Mouse (Mus musculus): ENCODE data around the gene Susd3. TPM values are rescaled to one million over a fixed set of nuclear protein-coding genes. Genes with fewer than 3 reads are reported as not detected.

Gene Susd3
- polyA plus RNA-seq, 1 experiment from 2014 or later, result 1.8 TPM

DNA sequence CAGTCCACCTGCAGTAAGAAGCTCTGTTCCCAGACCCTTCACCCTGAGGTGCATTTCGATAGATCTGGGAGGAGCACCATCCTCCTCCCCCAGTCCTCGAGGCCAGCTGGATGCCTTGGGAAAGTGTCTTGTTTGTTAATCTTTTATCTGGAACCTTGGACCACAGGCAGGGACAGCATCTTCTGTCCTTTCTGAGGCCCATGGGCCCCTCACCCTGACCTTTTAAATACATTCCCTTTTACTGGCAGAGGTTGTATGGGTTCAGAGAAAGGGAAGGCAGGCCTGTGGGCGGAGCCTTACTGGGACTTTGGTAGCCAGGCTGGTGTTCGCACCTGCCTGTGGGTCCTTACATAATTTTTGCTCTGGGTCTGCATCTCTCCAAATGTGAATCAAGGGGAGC, 3.3 kb downstream of the Susd3 start:
- H3K4me3 ChIP-seq, result no peak overlapping the region
- no peak overlapping the region for H3K4me2 ChIP-seq (replicated peaks)
- H3K36me3 ChIP-seq, result no peaks in the 10 kb centered on the region
- no peaks in the 10 kb centered on the region for H3K9me3 ChIP-seq
- H3K27ac ChIP-seq, result no peak overlapping the region
- peaks cover 10% of the 10 kb centered on the region; the same call in 1 of the 2 replicates for H3K4me1 ChIP-seq
- H3K9ac ChIP-seq, result no peak overlapping the region
- H3K27me3 ChIP-seq, result peaks cover 52% of the 10 kb centered on the region
- 65% methylated on average over 4 of the region's 4 CpGs for WGBS
- ATAC-seq (ENCODE audit: low FRiP score, low read depth), result no peak

GRCm38 (mm10) chr13:49243492-49243891, 5.0 kb downstream of the Susd3 start:
- ATAC-seq (ENCODE audit: low FRiP score, low read depth), result no peak
- Histone ChIP-seq H3K36me3 (no peaks in the 10 kb centered on the region), H3K27me3 (peaks cover 38% of the 10 kb centered on the region), H3K27ac (no peak overlapping the region), H3K4me2 (replicated peaks) (no peak overlapping the region), H3K9me3 (no peaks in the 10 kb centered on the region), H3K4me3 (no peak overlapping the region), H3K9ac (no peak overlapping the region), H3K4me1 (peaks cover 10% of the 10 kb centered on the region; the same call in 1 of the 2 replicates)
- 94% methylated on average over 2 of the region's 2 CpGs for WGBS

- H3K9me3 ChIP-seq, result no peaks in the 10 kb centered on the region
- no peak for ATAC-seq (ENCODE audit: low FRiP score, low read depth)
- H3K36me3 ChIP-seq, result no peaks in the 10 kb centered on the region
These were observed 6.0 kb downstream of the Susd3 start for GRCm38 (mm10) chr13:49242321-49243065.

DNA sequence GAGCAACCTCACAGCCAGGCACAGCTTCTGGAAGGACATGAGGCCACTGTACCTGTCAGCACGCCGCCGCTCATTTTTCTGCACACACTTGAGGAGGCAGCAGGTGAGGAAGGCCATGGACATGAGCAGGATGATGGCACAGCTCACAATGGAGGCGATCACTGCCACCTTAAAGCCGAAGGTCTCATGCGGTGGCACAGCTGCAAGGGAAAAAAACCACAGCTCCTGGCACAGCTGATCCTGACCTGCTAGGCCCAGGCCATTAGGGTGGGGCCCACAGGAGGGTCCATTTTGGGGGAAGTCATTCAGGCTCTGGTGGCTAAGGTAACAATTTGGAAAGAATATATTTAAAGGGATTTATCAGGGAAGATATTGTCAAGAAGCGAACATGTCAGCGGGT, 9.8 kb downstream of the Susd3 start:
- Histone ChIP-seq H3K9me3 (no peaks in the 10 kb centered on the region), H3K4me2 (replicated peaks) (no peak overlapping the region), H3K27ac (no peak overlapping the region), H3K4me3 (no peak overlapping the region), H3K4me1 (no peaks in the 10 kb centered on the region), H3K9ac (no peak overlapping the region), H3K36me3 (no peaks in the 10 kb centered on the region), H3K27me3 (no peaks in the 10 kb centered on the region)
- 92% methylated on average over 8 of the region's 8 CpGs for WGBS
- ATAC-seq (ENCODE audit: low FRiP score, low read depth), result no peak

More at GRCm38 (mm10) chr13:49242321-49243065, 6.0 kb downstream of the Susd3 start:
- peaks cover 28% of the 10 kb centered on the region for H3K27me3 ChIP-seq
- H3K27ac ChIP-seq, result no peak overlapping the region
- H3K4me1 ChIP-seq, result 0 out of 2 replicates have a peak, but pooled peaks cover 3% of the 10 kb centered on the region
- no peak overlapping the region for H3K9ac ChIP-seq
- no peak overlapping the region for H3K4me2 ChIP-seq (replicated peaks)
- no peak overlapping the region for H3K4me3 ChIP-seq
- whole genome bisulfite sequencing, result 76% methylated on average over 9 of the region's 9 CpGs

DNA sequence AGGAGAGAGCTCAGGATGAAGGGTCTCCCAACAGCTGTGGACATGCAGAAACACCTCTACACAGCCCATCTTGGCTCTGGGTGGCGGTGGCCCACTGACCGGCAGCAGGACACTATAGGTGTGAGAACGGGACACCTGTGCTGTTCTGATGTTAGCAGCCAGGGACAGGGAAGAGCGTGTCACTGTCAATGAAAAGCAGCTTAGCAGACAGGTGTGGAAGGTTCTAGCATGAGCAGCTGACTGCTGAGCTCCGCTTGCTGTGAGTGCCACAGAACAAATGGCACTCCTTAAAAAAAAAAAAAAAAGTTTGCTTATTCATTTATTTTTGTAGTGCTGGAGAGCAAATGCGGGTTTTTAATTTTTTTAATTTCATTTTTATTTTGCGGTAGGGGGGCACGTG, 10.9 kb downstream of the Susd3 start:
- H3K27me3 ChIP-seq, result no peaks in the 10 kb centered on the region
- H3K9ac ChIP-seq, result no peak overlapping the region
- no peak overlapping the region for H3K27ac ChIP-seq
- ATAC-seq (ENCODE audit: low FRiP score, low read depth), result no peak
- H3K9me3 ChIP-seq, result no peaks in the 10 kb centered on the region
- no peaks in the 10 kb centered on the region for H3K36me3 ChIP-seq
- H3K4me1 ChIP-seq, result no peaks in the 10 kb centered on the region
- H3K4me3 ChIP-seq, result no peak overlapping the region
- 86% methylated on average over 8 of the region's 8 CpGs for WGBS
- H3K4me2 ChIP-seq (replicated peaks), result no peak overlapping the region

GRCm38 (mm10) chr13:49234711-49235110, 13.8 kb downstream of the Susd3 start:
- H3K9me3 ChIP-seq, result no peaks in the 10 kb centered on the region

DNA sequence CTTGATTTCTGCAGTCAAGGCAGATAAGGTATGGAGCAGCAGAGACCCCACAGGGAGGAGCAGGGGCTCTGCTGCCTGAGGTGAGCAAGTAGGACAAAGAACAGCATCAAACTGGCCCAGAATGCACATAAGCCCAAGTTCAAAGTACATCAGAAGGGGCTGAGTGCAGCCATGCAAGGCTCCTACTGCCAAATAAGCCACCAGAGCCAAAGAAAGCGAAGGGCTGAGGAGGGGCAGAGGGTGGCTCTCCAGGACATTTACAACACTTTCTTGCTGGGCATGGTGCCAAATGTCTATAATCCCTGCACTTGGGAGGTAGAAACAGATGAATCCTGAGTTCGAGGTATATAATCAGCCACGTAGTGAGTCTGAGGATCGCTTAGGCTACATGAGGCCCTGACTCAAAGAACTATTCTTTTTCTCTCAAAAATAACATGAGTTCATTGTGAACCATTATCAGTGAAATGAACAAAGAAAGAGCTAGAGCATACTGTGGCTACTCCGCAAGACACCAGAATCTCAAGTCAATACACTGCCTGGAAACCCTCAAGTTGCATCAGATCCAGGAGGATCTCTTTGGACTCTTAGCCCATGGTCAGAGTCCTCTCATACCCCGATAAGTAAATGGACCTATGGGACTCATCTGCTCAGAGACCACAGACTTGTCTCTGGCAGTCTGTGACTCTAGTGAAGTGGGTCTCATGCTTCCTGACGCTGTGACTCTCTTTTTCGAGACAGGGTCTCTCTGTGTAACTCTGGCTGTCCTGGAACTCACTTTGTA, 14.5 kb downstream of the Susd3 start:
- Histone ChIP-seq H3K27ac (no peak overlapping the region), H3K4me3 (no peak overlapping the region), H3K4me1 (peaks cover 5% of the 10 kb centered on the region; the same call in 1 of the 2 replicates), H3K27me3 (no peaks in the 10 kb centered on the region), H3K4me2 (replicated peaks) (no peak overlapping the region), H3K9me3 (no peaks in the 10 kb centered on the region), H3K9ac (no peak overlapping the region; the same call in 1 of the 2 replicates), H3K36me3 (no peaks in the 10 kb centered on the region)
- ATAC-seq (ENCODE audit: low FRiP score, low read depth), result no peak
- WGBS, result 84% methylated on average over 8 of the region's 8 CpGs

More at GRCm38 (mm10) chr13:49234711-49235110, 13.8 kb downstream of the Susd3 start:
- Histone ChIP-seq H3K27ac (no peak overlapping the region), H3K36me3 (no peaks in the 10 kb centered on the region), H3K4me3 (no peak overlapping the region), H3K4me1 (peaks cover 5% of the 10 kb centered on the region; the same call in 1 of the 2 replicates), H3K4me2 (replicated peaks) (no peak overlapping the region), H3K9ac (no peak overlapping the region), H3K27me3 (no peaks in the 10 kb centered on the region)
- ATAC-seq (ENCODE audit: low FRiP score, low read depth), result no peak
- WGBS, result 92% methylated on average over 4 of the region's 4 CpGs

- no peaks in the 10 kb centered on the region for H3K27me3 ChIP-seq
- peaks cover 9% of the 10 kb centered on the region; the same call in 1 of the 2 replicates for H3K4me1 ChIP-seq
- H3K4me2 ChIP-seq (replicated peaks), result no peak overlapping the region
- no peaks in the 10 kb centered on the region for H3K9me3 ChIP-seq
- WGBS, result 42% methylated on average over 4 of the region's 4 CpGs
- no peak for ATAC-seq (ENCODE audit: low FRiP score, low read depth)
- no peak overlapping the region for H3K27ac ChIP-seq
- no peak overlapping the region for H3K9ac ChIP-seq
- no peak overlapping the region for H3K4me3 ChIP-seq
- H3K36me3 ChIP-seq, result no peaks in the 10 kb centered on the region
These were observed 22.9 kb downstream of the Susd3 start for GRCm38 (mm10) chr13:49225633-49226032.

GRCm38 (mm10) chr13:49225159-49225558, 23.3 kb downstream of the Susd3 start:
- no peak overlapping the region for H3K4me2 ChIP-seq (replicated peaks)
- no peak overlapping the region for H3K9ac ChIP-seq
- H3K9me3 ChIP-seq, result no peaks in the 10 kb centered on the region
- ATAC-seq (ENCODE audit: low FRiP score, low read depth), result no peak
- H3K27me3 ChIP-seq, result no peaks in the 10 kb centered on the region
- H3K4me1 ChIP-seq, result peaks cover 6% of the 10 kb centered on the region; the same call in 1 of the 2 replicates
- H3K4me3 ChIP-seq, result no peak overlapping the region
- H3K36me3 ChIP-seq, result no peaks in the 10 kb centered on the region
- no peak overlapping the region for H3K27ac ChIP-seq
- 63% methylated on average over 3 of the region's 3 CpGs for WGBS

DNA sequence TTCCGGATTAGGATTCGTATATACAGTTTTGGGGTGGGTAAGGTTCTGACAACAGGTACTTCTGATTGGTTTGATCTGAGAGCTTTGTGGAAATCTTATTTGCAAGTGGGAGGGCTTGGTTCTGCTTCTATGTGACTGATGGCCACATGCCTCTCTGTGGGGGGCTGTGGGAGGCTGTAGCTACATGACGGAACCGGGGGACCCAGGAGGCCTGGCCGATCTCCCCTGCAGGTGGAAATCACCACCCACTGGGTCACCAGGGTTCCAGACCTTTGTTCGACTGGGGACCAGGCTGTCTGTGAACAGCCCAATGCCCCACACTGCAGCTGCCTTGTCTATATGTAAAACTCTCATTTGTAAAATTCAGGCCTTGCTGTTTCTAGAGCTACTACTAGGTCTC, 23.8 kb downstream of the Susd3 start:
- Histone ChIP-seq H3K4me3 (no peak overlapping the region), H3K9ac (no peak overlapping the region), H3K4me1 (0 out of 2 replicates have a peak, but pooled peaks cover 4% of the 10 kb centered on the region), H3K9me3 (no peaks in the 10 kb centered on the region), H3K27ac (no peak overlapping the region), H3K27me3 (no peaks in the 10 kb centered on the region), H3K36me3 (no peaks in the 10 kb centered on the region), H3K4me2 (replicated peaks) (peak overlapping the region; percentile 27)
- ATAC-seq (ENCODE audit: low FRiP score, low read depth), result no peak
- 20% methylated on average over 6 of the region's 6 CpGs for WGBS

GRCm38 (mm10) chr13:49224314-49224713, 24.2 kb downstream of the Susd3 start:
- 10% methylated on average over 10 of the region's 10 CpGs for WGBS
- 0 out of 2 replicates have a peak, but pooled peaks cover 4% of the 10 kb centered on the region for H3K4me1 ChIP-seq
- no peak for ATAC-seq (ENCODE audit: low FRiP score, low read depth)
- H3K36me3 ChIP-seq, result no peaks in the 10 kb centered on the region
- no peak overlapping the region for H3K27ac ChIP-seq
- no peaks in the 10 kb centered on the region for H3K27me3 ChIP-seq
- H3K4me2 ChIP-seq (replicated peaks), result peak overlapping the region; percentile 27
- no peaks in the 10 kb centered on the region for H3K9me3 ChIP-seq
- H3K9ac ChIP-seq, result 0 out of 2 replicates have a peak overlapping the region, but pooled peaks have one; percentile 8
- H3K4me3 ChIP-seq, result no peak overlapping the region

- no peak for ATAC-seq (ENCODE audit: low FRiP score, low read depth)
- Histone ChIP-seq H3K36me3 (no peaks in the 10 kb centered on the region), H3K4me1 (peaks cover 17% of the 10 kb centered on the region), H3K4me3 (no peak overlapping the region), H3K27me3 (no peaks in the 10 kb centered on the region), H3K27ac (no peak overlapping the region), H3K9ac (no peak overlapping the region), H3K4me2 (replicated peaks) (no peak overlapping the region), H3K9me3 (no peaks in the 10 kb centered on the region)
- WGBS, result 22% methylated on average over 5 of the region's 5 CpGs
These were observed 27.6 kb downstream of the Susd3 start for GRCm38 (mm10) chr13:49220912-49221311.
